Mouse (Mus musculus): Measurements from ENCODE around the gene Tead3. TPM values are rescaled to one million over a fixed set of nuclear protein-coding genes. Genes with fewer than 3 reads are reported as not detected.
A peak's percentile ranks its signal among the peaks of the same experiment; 100 is the strongest.

The Tead3 gene
- polyA plus RNA-seq, 1 experiment, result 0.26 TPM

DNA sequence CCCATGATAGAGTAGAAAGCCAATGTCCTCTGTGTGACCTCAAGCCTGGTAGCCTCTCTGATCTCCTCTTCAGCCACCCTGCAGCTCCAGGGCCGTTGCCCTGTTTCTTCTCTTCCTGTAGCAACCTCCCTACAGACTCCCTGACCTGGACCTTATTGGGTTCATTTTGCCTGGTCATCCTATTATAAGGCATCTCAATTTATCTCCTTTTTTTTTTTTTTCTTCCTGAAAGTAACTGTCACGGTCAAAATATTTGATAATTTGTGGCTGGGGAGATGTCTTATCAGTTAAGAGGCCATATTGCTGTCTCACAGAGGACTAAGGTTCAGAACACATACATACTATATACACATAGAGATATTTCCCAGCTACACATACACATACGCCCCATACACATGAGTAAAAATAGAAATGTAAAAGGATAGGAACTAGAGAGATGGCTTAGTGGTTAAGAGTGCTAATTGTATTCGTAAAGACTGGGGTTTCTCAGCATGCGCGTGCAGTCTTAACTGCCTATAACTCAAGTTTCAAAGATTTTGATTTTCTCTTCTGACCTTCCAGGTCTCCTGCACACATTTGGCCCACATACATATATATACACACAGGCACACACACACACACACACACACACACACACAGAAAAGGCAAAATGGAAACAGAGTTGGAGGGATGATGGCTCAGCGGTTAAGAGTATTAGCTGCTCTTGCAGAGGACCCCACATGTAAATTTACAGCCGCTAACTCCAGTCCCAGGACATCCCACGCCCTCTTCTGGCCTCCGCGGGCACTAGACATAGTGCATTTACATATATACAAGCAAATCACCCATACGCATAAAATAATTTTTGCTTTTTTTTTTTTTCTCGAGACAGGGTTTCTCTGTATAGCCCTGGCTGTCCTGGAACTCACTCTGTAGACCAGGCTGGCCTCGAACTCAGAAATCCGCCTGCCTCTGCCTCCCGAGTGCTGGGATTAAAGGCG lies 38.1 kb downstream of the Tead3 start:
- H3K4me3 ChIP-seq (replicated peaks), result peak overlapping the region; percentile 94
- peaks cover 72% of the 10 kb centered on the region for H3K4me1 ChIP-seq
- no peaks in the 10 kb centered on the region for H3K9me3 ChIP-seq
- H3K36me3 ChIP-seq (replicated peaks; ENCODE audit: low read length), result peaks cover 26% of the 10 kb centered on the region
- TF ChIP-seq GATA1 (IDR thresholded peaks at IDR 0.05; ENCODE audit: borderline replicate concordance, low read length), result no peak
- H3K27me3 ChIP-seq (replicated peaks), result no peaks in the 10 kb centered on the region

DNA sequence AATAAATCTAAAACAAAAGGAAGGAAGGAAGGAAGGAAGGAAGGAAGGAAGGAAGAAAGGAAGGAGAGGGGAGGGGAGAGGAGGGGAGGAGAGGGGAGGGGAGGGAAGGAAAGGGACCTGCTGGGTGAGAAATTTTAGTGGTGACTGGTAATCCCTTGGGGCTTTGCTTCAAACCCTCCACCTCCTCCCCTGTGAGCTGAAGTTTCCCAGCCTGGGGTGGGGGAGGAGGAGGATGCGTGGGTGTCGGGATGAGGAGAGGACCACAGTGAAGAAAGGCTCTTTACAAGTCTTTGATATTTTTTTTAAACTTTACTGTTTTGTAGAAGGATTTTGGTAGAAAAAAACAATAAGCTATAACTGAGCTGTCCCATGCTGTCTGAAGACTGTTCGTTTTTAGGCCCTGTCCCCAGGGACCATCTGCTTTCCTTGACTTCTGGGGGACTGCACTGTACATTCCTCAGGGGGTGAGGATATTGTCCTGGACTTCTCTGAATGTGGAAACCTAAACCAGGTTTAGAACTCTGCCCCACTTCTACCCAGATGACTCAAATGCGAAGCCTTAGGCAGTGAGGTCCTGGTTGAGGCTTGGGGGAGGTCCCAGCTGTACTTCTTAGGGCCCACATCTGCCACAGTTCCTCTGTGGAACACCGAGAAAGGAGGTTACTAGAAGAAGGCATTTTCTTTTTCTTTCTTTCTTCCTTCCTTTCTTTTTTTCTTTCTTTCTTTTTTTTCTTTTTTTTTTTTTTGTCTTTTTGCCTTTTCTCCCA lies 39.1 kb downstream of the Tead3 start:
- Histone ChIP-seq H3K4me3 (replicated peaks) (no peak overlapping the region), H3K9me3 (no peaks in the 10 kb centered on the region), H3K36me3 (replicated peaks; ENCODE audit: low read length) (peaks cover 16% of the 10 kb centered on the region), H3K4me1 (peaks cover 68% of the 10 kb centered on the region), H3K27me3 (replicated peaks) (no peaks in the 10 kb centered on the region)
- TF ChIP-seq FLI1 (IDR thresholded peaks at IDR 0.05; ENCODE audit: low read length) (no peak), GATA1 (IDR thresholded peaks at IDR 0.05; ENCODE audit: borderline replicate concordance, low read length) (no peak)

GRCm38 (mm10) chr17:28310831-28311230 lies 39.8 kb downstream of the Tead3 start:
- Histone ChIP-seq H3K4me1 (peaks cover 62% of the 10 kb centered on the region), H3K4me3 (replicated peaks) (no peak overlapping the region), H3K27me3 (replicated peaks) (no peaks in the 10 kb centered on the region), H3K36me3 (replicated peaks; ENCODE audit: low read length) (peaks cover 9% of the 10 kb centered on the region), H3K9me3 (no peaks in the 10 kb centered on the region)
- TF ChIP-seq FLI1 (IDR thresholded peaks at IDR 0.05; ENCODE audit: low read length) (no peak), GATA1 (IDR thresholded peaks at IDR 0.05; ENCODE audit: borderline replicate concordance, low read length) (no peak)

- Histone ChIP-seq H3K4me1 (peaks cover 54% of the 10 kb centered on the region), H3K9me3 (peaks cover 12% of the 10 kb centered on the region), H3K27me3 (replicated peaks) (no peaks in the 10 kb centered on the region), H3K4me3 (replicated peaks) (peak overlapping the region; percentile 90), H3K36me3 (replicated peaks; ENCODE audit: low read length) (peaks cover 8% of the 10 kb centered on the region)
- TF ChIP-seq GATA1 (IDR thresholded peaks at IDR 0.05; ENCODE audit: borderline replicate concordance, low read length), result no peak
- TF ChIP-seq FLI1 (IDR thresholded peaks at IDR 0.05; ENCODE audit: low read length), result no peak
These were observed 42.1 kb downstream of the Tead3 start for GRCm38 (mm10) chr17:28308297-28309195.

DNA sequence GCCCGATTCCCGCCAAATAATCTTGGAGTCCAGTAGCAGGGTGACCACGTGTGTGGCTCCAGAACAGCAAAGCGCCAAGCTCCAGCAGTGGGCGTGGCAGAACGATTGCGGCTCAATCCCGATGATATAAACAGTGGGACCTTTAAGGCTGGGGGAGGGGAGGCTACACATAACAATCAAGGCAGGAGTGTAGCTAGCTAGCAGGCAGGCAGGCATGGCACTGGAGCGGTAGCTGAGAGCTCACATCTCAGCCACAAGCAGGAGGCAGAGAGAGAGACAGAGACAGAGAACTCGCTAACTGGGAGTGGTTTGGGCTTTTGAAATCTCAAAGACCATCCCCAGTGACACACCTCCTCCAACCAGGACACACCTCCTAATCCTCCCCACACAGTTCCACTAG lies 45.4 kb downstream of the Tead3 start:
- Histone ChIP-seq H3K36me3 (replicated peaks; ENCODE audit: low read length) (peaks cover 40% of the 10 kb centered on the region), H3K4me1 (peaks cover 44% of the 10 kb centered on the region), H3K9me3 (peaks cover 12% of the 10 kb centered on the region), H3K27me3 (replicated peaks) (no peaks in the 10 kb centered on the region), H3K4me3 (replicated peaks) (no peak overlapping the region)
- no peak for TF ChIP-seq GATA1 (IDR thresholded peaks at IDR 0.05; ENCODE audit: borderline replicate concordance, low read length)
- no peak for TF ChIP-seq FLI1 (IDR thresholded peaks at IDR 0.05; ENCODE audit: low read length)

GRCm38 (mm10) chr17:28300850-28301249 lies 49.8 kb downstream of the Tead3 start:
- TF ChIP-seq FLI1 (IDR thresholded peaks at IDR 0.05; ENCODE audit: low read length) (no peak), GATA1 (IDR thresholded peaks at IDR 0.05; ENCODE audit: borderline replicate concordance, low read length) (no peak)

DNA sequence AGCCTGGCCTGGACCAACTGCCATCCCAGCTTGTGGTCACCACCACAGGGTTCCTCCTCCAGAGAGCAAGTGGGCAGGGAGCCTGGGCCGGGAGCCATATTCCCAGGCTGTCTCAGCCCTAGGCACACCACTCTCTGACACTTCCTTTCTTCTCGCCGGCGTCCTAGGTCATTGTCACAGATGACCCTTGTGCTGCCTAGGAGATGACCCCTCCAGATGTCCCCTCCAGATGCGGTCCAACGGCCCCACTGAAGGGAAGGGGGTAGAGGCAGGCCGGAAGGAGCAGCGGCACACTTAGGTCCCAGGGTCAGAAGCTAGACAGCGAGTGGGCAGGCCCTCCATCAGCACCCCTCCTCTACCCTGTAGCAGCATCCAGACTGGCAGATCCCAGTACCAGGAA lies 50.3 kb downstream of the Tead3 start:
- H3K27me3 ChIP-seq (replicated peaks), result no peaks in the 10 kb centered on the region
- H3K36me3 ChIP-seq (replicated peaks; ENCODE audit: low read length), result peaks cover 84% of the 10 kb centered on the region
- H3K4me3 ChIP-seq (replicated peaks), result no peak overlapping the region
- TF ChIP-seq FLI1 (IDR thresholded peaks at IDR 0.05; ENCODE audit: low read length) (no peak), GATA1 (IDR thresholded peaks at IDR 0.05; ENCODE audit: borderline replicate concordance, low read length) (no peak)
- H3K9me3 ChIP-seq, result peaks cover 8% of the 10 kb centered on the region
- H3K4me1 ChIP-seq, result peaks cover 39% of the 10 kb centered on the region

More at GRCm38 (mm10) chr17:28300850-28301249, 49.8 kb downstream of the Tead3 start:
- Histone ChIP-seq H3K4me3 (replicated peaks) (no peak overlapping the region), H3K4me1 (peaks cover 39% of the 10 kb centered on the region), H3K9me3 (peaks cover 12% of the 10 kb centered on the region), H3K36me3 (replicated peaks; ENCODE audit: low read length) (peaks cover 83% of the 10 kb centered on the region), H3K27me3 (replicated peaks) (no peaks in the 10 kb centered on the region)

DNA sequence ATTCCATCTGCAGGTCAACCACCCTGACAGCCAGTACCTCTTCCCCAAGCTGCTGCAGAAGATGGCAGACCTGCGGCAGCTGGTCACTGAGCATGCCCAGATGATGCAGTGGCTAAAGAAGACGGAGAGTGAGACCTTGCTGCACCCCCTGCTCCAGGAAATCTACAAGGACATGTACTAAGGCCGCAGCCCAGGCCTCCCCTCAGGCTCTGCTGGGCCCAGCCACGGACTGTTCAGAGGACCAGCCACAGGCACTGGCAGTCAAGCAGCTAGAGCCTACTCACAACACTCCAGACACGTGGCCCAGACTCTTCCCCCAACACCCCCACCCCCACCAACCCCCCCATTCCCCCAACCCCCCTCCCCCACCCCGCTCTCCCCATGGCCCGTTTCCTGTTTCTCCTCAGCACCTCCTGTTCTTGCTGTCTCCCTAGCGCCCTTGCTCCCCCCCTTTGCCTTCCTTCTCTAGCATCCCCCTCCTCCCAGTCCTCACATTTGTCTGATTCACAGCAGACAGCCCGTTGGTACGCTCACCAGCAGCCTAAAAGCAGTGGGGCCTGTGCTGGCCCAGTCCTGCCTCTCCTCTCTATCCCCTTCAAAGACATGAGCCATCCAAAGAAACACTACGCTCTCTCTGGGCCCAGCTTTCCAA lies 50.8 kb downstream of the Tead3 start:
- TF ChIP-seq FLI1 (IDR thresholded peaks at IDR 0.05; ENCODE audit: low read length), result no peak
- TF ChIP-seq GATA1 (IDR thresholded peaks at IDR 0.05; ENCODE audit: borderline replicate concordance, low read length), result no peak
- peaks cover 43% of the 10 kb centered on the region for H3K4me1 ChIP-seq
- no peaks in the 10 kb centered on the region for H3K27me3 ChIP-seq (replicated peaks)
- 0 out of 2 replicates have a peak, but pooled peaks cover 3% of the 10 kb centered on the region for H3K9me3 ChIP-seq
- H3K4me3 ChIP-seq (replicated peaks), result no peak overlapping the region
- H3K36me3 ChIP-seq (replicated peaks; ENCODE audit: low read length), result peaks cover 86% of the 10 kb centered on the region

DNA sequence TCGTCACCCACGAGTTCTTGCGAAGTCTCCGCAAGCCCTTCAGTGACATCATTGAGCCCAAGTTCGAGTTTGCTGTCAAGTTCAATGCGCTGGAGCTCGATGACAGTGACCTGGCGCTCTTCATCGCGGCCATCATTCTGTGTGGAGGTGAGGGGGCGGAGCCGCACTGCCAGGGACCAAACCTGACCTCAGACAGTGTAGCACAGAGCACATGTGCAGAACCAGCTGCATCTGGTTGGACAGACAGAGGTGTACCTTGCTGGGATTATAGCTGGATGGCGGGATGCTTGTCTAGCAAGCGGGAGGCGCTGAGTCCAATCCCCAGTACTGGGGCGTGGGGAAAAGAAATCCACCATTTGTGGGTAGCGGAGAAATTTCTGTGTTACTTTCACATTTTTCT lies 51.7 kb downstream of the Tead3 start:
- H3K9me3 ChIP-seq, result no peaks in the 10 kb centered on the region
- TF ChIP-seq GATA1 (IDR thresholded peaks at IDR 0.05; ENCODE audit: borderline replicate concordance, low read length), result no peak
- TF ChIP-seq FLI1 (IDR thresholded peaks at IDR 0.05; ENCODE audit: low read length), result no peak
- H3K4me3 ChIP-seq (replicated peaks), result no peak overlapping the region
- H3K27me3 ChIP-seq (replicated peaks), result no peaks in the 10 kb centered on the region
- peaks cover 95% of the 10 kb centered on the region for H3K36me3 ChIP-seq (replicated peaks; ENCODE audit: low read length)
- H3K4me1 ChIP-seq, result peaks cover 48% of the 10 kb centered on the region
